In the genomic region with DNA sequence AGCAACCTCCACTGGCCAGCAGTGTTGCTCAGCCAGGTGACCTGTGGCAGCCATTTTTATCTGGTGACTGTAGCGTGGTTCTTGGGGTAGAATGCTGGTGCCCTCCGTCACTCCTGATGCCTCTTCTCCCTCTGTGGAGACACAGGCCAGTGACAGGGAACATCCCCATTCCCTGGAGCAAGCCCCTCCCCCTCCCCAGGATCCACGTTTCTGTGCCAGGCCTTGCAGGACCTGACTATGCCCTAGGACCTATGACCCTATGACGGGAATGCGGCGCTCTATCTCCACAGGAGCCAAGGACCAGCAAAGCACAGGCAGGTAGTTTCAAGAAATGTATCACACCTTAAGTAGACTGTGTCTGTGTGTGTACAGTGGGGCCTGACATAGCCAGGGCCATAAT, we compare ENCODE assay signal across 13 mouse cellular contexts. TPM values are rescaled to one million over a fixed set of nuclear protein-coding genes. Genes with fewer than 3 reads are reported as not detected.
DNase-seq lines count a peak whose midpoint lies in the region; ATAC-seq and TF ChIP-seq lines count a peak whose summit lies in the region.
"Had no signal": no experiment of that assay in that cellular context is flagged by ENCODE, and none has a peak within 500 bp of the region (broad histone marks: within the 10 kb centered on the region; RNA-seq: fewer than 3 reads in every experiment).

No protein-coding gene starts in this region.

- ATAC-seq in heart, embryonic 16.5 days (replicated peaks; ENCODE audit: extremely low read depth, insufficient read depth, low FRiP score), result no peak
- ATAC-seq in lung, embryonic 16.5 days (ENCODE audit: low read depth), result no peak
- ATAC-seq in stomach, embryonic 15.5 days (ENCODE audit: insufficient read depth, low FRiP score, low read depth), result no peak

- peak; percentile 47 for DNase-seq in cerebellum, adult 9-11 months
- DNase-seq in cerebellum, adult 2 months, result no peak
- no peak for DNase-seq in heart, postnatal 10 days
- DNase-seq in lung, adult 18-20 months, result no peak
- DNase-seq in adrenal gland, postnatal 25 days, result no peak
- DNase-seq: spleen, adult 18-20 months; thymus, postnatal 36 days had no signal

- intact Hi-C loops in heart, postnatal 10 days (cut with DNase I), result no loop called here

- H3K27ac ChIP-seq in cerebellum, adult 2 months (ENCODE audit: insufficient read depth, low read length), result no peak overlapping the region
- peak overlapping the region; percentile 85 for H3K27ac ChIP-seq in heart, embryonic 16.5 days (ENCODE audit: low read length)
- peak overlapping the region; percentile 64 for H3K27ac ChIP-seq in lung, embryonic 16.5 days (ENCODE audit: low read length)
- H3K27ac ChIP-seq in stomach, embryonic 15.5 days, result peak overlapping the region; percentile 51; the same call in 1 of the 2 replicates
- H3K27ac ChIP-seq: forebrain, embryonic 10.5 days had no signal

- no peaks in the 10 kb centered on the region for H3K27me3 ChIP-seq in cerebellum, adult 2 months (ENCODE audit: control insufficient read depth, insufficient read depth, low read length)
- H3K27me3 ChIP-seq in heart, embryonic 16.5 days (ENCODE audit: control insufficient read depth, insufficient read depth, low read length), result no peaks in the 10 kb centered on the region
- no peaks in the 10 kb centered on the region for H3K27me3 ChIP-seq in lung, embryonic 16.5 days (ENCODE audit: control insufficient read depth, insufficient read depth, low read depth, low read length)
- H3K27me3 ChIP-seq in stomach, embryonic 15.5 days (replicated peaks), result no peaks in the 10 kb centered on the region
- H3K27me3 ChIP-seq: CH12.LX; limb, embryonic 15.5 days had no signal

- H3K36me3 ChIP-seq in heart, embryonic 16.5 days (ENCODE audit: control insufficient read depth, insufficient read depth), result peaks cover 43% of the 10 kb centered on the region
- H3K36me3 ChIP-seq in lung, embryonic 16.5 days (ENCODE audit: control insufficient read depth, insufficient read depth, low read length), result peaks cover 40% of the 10 kb centered on the region
- peaks cover 33% of the 10 kb centered on the region for H3K36me3 ChIP-seq in stomach, embryonic 15.5 days

- no peaks in the 10 kb centered on the region for H3K9me3 ChIP-seq in heart, embryonic 16.5 days (replicated peaks; ENCODE audit: control insufficient read depth, low read length)
- no peaks in the 10 kb centered on the region for H3K9me3 ChIP-seq in lung, embryonic 16.5 days (ENCODE audit: control insufficient read depth, low read length)
- H3K9me3 ChIP-seq in stomach, embryonic 15.5 days, result no peaks in the 10 kb centered on the region
- H3K9me3 ChIP-seq: forebrain, embryonic 10.5 days; limb, embryonic 15.5 days had no signal

- TF ChIP-seq POLR2A in cerebellum, adult 2 months (IDR thresholded peaks at IDR 0.05; ENCODE audit: borderline replicate concordance, insufficient read depth, low read length), result no peak

- no peak for TF ChIP-seq CTCF in cerebellum, adult 2 months (IDR thresholded peaks at IDR 0.05; ENCODE audit: borderline replicate concordance, insufficient read depth, low read depth, low read length)

- no peak overlapping the region for H3K9ac ChIP-seq in heart, embryonic 16.5 days (ENCODE audit: low read length)
- no peak overlapping the region for H3K9ac ChIP-seq in lung, embryonic 16.5 days (ENCODE audit: low read length)
- no peak overlapping the region for H3K9ac ChIP-seq in stomach, embryonic 15.5 days
- H3K9ac ChIP-seq: limb, embryonic 15.5 days had no signal

- H3K4me1 ChIP-seq in cerebellum, adult 2 months (ENCODE audit: control insufficient read depth, insufficient read depth, low read length), result peaks cover 77% of the 10 kb centered on the region
- peaks cover 29% of the 10 kb centered on the region for H3K4me1 ChIP-seq in heart, embryonic 16.5 days (ENCODE audit: control insufficient read depth, insufficient read depth, low read length)
- H3K4me1 ChIP-seq in lung, embryonic 16.5 days (replicated peaks; ENCODE audit: control insufficient read depth, insufficient read depth, low read length), result peaks cover 22% of the 10 kb centered on the region
- peaks cover 8% of the 10 kb centered on the region for H3K4me1 ChIP-seq in stomach, embryonic 15.5 days

- 87% methylated on average over 6 of the region's 6 CpGs for WGBS in cerebellum, adult 2 months
- 84% methylated on average over 6 of the region's 6 CpGs for WGBS in heart, embryonic 16.5 days
- 83% methylated on average over 6 of the region's 6 CpGs for WGBS in lung, embryonic 16.5 days
- WGBS in stomach, embryonic 15.5 days, result 88% methylated on average over 6 of the region's 6 CpGs

- H3K4me2 ChIP-seq in heart, embryonic 16.5 days (ENCODE audit: low read depth, low read length), result no peak overlapping the region
- H3K4me2 ChIP-seq in lung, embryonic 16.5 days (ENCODE audit: low read depth, low read length), result no peak overlapping the region
- no peak overlapping the region for H3K4me2 ChIP-seq in stomach, embryonic 15.5 days
- H3K4me2 ChIP-seq: limb, embryonic 15.5 days had no signal

- no peak overlapping the region for H3K4me3 ChIP-seq in cerebellum, adult 2 months (replicated peaks; ENCODE audit: insufficient read depth, low read depth, low read length)
- H3K4me3 ChIP-seq in heart, embryonic 16.5 days (ENCODE audit: low read length), result no peak overlapping the region
- no peak overlapping the region for H3K4me3 ChIP-seq in lung, embryonic 16.5 days (ENCODE audit: low read length)
- no peak overlapping the region for H3K4me3 ChIP-seq in stomach, embryonic 15.5 days (replicated peaks)
- H3K4me3 ChIP-seq: forebrain, embryonic 10.5 days; limb, embryonic 15.5 days had no signal

RNA-seq across cellular contexts. Expression of gene Susd2, which starts 4.3 kb away (rescaled TPM):
- polyA plus RNA-seq in cerebellum, adult 2 months (2012; rRNA removed), result 18.5 and 22.0 TPM in 2 replicates
- 12.4 and 13.3 TPM in 2 replicates for polyA plus RNA-seq in heart, embryonic 16.5 days (2015; fragmentation: Nextera tagmentation; extraction: Ambion mirVana)
- 1 to 10 TPM; 2.8 to 3.4 TPM for total RNA-seq in heart, postnatal 10 days (2021)
- polyA plus RNA-seq in lung, embryonic 16.5 days (2015; fragmentation: Nextera tagmentation; extraction: Ambion mirVana), result 11.0 and 13.0 TPM in 2 replicates
- 11.7 and 11.8 TPM in 2 replicates for polyA plus RNA-seq in stomach, embryonic 15.5 days (2015; fragmentation: Nextera tagmentation; extraction: Ambion mirVana)
- 5.9 and 8.9 TPM in 2 replicates for total RNA-seq in adrenal gland, postnatal 25 days (2021)

RNA-seq across cellular contexts. Expression of gene Ggt5, which starts 59.0 kb away (rescaled TPM):
- polyA plus RNA-seq in cerebellum, adult 2 months (2012; rRNA removed), result 4.0 and 6.2 TPM in 2 replicates
- polyA plus RNA-seq in heart, embryonic 16.5 days (2015; fragmentation: Nextera tagmentation; extraction: Ambion mirVana), result 9.7 and 11.3 TPM in 2 replicates
- total RNA-seq in heart, postnatal 10 days (2021), result 1 to 10 TPM; 6.8 to 8.7 TPM
- polyA plus RNA-seq in lung, embryonic 16.5 days (2015; fragmentation: Nextera tagmentation; extraction: Ambion mirVana), result 2.5 and 5.2 TPM in 2 replicates
- polyA plus RNA-seq in stomach, embryonic 15.5 days (2015; fragmentation: Nextera tagmentation; extraction: Ambion mirVana), result 7.0 and 7.2 TPM in 2 replicates
- 5.9 and 6.8 TPM in 2 replicates for total RNA-seq in adrenal gland, postnatal 25 days (2021)
- total RNA-seq: CH12.LX had no signal
